Mouse (Mus musculus): Measurements from ENCODE around the gene 9430038I01Rik.
A peak's percentile ranks its signal among the peaks of the same experiment; 100 is the strongest.

Gene 9430038I01Rik

GRCm38 (mm10) chr7:137365056-137365455 lies 45.5 kb downstream of the 9430038I01Rik start:
- DNase-seq, result no peak

GRCm38 (mm10) chr7:137364571-137364970 lies 46.0 kb downstream of the 9430038I01Rik start:
- no peak for DNase-seq

GRCm38 (mm10) chr7:137346860-137347259 lies 63.7 kb downstream of the 9430038I01Rik start:
- DNase-seq, result peak; percentile 24

GRCm38 (mm10) chr7:137346068-137346467 lies 64.5 kb downstream of the 9430038I01Rik start:
- DNase-seq, result no peak

GRCm38 (mm10) chr7:137333951-137334350 lies 76.6 kb downstream of the 9430038I01Rik start:
- no peak for DNase-seq
